Mouse (Mus musculus): ENCODE data around the gene Hist1h4b. TPM values are rescaled to one million over a fixed set of nuclear protein-coding genes. Genes with fewer than 3 reads are reported as not detected.
"Not testable (repeated sequence)": the region's sequence is repeated elsewhere in the genome, so short reads cannot be mapped to it uniquely, and the experiment has no call there.

Hist1h4b gene
- polyA plus RNA-seq, 1 experiment from 2014 or later, result 3.9 TPM

GRCm38 (mm10) chr13:23759916-23760239 lies 3.1 kb downstream of the Hist1h4b start:
- peak overlapping the region; percentile 57 for H3K4me3 ChIP-seq (ENCODE audit: low read depth, low read length)
- H3K4me2 ChIP-seq (ENCODE audit: low read length), result peak overlapping the region; percentile 91
- H3K9me3 ChIP-seq (ENCODE audit: control insufficient read depth, low read length), result no peaks in the 10 kb centered on the region
- peaks cover 17% of the 10 kb centered on the region for H3K4me1 ChIP-seq (replicated peaks; ENCODE audit: control insufficient read depth, insufficient read depth, low read length)
- WGBS, result 63% methylated on average over 1 of the region's 1 CpGs
- peak overlapping the region; percentile 74 for H3K9ac ChIP-seq (ENCODE audit: low read length)
- H3K27ac ChIP-seq (ENCODE audit: low read depth), result peak overlapping the region; percentile 98
- H3K36me3 ChIP-seq (ENCODE audit: control insufficient read depth, insufficient read depth, low read length), result no peaks in the 10 kb centered on the region
- ATAC-seq (replicated peaks; ENCODE audit: low FRiP score, low TSS enrichment, low read depth) (no peak), DNase-seq (ENCODE audit: low spot score) (no peak)
- no peaks in the 10 kb centered on the region for H3K27me3 ChIP-seq (replicated peaks; ENCODE audit: control insufficient read depth, insufficient read depth, low read length)

DNA sequence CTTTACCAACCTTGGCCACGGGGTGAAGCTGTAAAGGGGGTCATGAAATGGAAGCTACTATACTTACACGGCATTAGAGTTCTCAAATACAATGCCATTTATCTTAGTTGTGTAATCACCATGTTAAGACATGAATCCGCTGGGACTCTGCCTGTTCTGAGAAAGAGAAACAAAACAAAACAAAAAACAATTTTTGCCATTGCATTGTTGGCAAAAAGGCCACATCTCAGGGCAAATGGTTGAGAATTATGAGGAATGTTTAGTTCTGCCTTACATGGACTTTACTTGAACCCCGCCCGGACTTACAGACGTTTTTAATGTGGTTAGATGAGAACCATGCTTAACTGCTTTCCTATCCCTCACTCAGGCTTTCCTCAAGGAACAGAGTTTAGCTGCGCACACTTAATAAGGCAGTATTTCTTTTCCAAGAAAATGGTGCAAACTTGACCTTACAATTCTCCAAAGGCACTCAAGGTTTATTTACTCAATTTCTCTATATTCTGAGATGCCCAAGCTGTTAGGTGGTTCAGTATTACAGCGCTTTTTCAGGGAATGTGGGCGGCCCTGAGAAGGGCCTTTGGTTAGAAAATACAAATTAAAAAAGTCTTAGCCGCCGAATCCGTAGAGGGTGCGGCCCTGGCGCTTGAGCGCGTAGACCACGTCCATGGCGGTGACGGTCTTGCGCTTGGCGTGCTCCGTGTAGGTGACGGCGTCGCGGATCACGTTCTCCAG lies 3.6 kb downstream of the Hist1h4b start:
- ATAC-seq (replicated peaks; ENCODE audit: low FRiP score, low TSS enrichment, low read depth), result peak; percentile 6

DNA sequence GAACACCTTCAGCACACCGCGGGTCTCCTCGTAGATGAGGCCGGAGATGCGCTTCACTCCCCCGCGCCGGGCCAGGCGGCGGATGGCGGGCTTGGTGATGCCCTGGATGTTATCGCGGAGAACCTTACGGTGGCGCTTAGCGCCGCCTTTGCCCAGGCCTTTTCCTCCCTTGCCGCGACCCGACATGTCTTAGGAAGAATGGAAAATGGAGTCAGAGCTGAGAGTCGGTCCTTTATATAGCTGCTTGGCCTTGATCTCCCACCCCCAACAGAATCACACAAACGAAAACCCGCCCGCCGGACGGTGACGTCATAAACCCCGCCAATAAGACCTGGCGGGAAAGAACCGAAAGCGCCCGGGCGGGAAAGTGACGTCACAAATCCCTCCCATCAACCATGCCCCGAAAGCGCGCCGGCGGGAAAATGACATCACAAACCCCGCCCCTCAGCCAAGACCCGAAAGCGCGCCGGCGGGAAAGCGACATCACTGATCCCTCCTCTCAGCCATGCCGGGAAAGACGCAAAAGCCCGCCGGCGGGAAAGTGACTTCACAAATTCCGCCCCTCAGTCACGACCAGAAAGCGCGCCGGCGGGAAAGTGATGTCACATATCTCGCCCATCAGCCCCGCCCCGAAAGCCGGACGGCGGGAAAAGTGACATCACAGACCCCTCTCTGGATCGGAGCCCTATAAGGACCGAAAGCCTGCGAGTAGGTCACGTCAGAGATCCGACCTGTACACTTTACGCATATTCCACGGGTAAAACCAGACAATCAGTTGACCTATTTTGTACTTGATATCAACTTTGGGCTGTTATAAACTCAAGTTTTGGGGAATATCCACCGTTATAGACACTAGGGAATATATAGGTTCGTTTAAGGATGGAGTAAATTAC lies 4.4 kb downstream of the Hist1h4b start, which contains the start of gene Hist1h4a:
Hist1h4a (minus strand) TSS at position 259 of the 893 bp plus-strand sequence.
- peak within 1 kb of the TSS; percentile 91 for H3K4me2 ChIP-seq (ENCODE audit: low read length)
- H3K9me3 ChIP-seq (ENCODE audit: control insufficient read depth, low read length), result no peaks in the 10 kb centered on the region
- peak within 1 kb of the TSS; percentile 57 for H3K4me3 ChIP-seq (ENCODE audit: low read depth, low read length)
- H3K27me3 ChIP-seq (replicated peaks; ENCODE audit: control insufficient read depth, insufficient read depth, low read length), result no peaks in the 10 kb centered on the region
- peak; percentile 100 for DNase-seq (ENCODE audit: low spot score)
- no peaks in the 10 kb centered on the region for H3K36me3 ChIP-seq (ENCODE audit: control insufficient read depth, insufficient read depth, low read length)
- H3K4me1 ChIP-seq (replicated peaks; ENCODE audit: control insufficient read depth, insufficient read depth, low read length), result peaks cover 17% of the 10 kb centered on the region
- H3K9ac ChIP-seq (ENCODE audit: low read length), result peak within 1 kb of the TSS; percentile 84
- peak; percentile 73 for ATAC-seq (replicated peaks; ENCODE audit: low FRiP score, low TSS enrichment, low read depth)
- WGBS, result under 1% methylated on average over 61 of the region's 72 CpGs
- peak within 1 kb of the TSS; percentile 98 for H3K27ac ChIP-seq (ENCODE audit: low read depth)

More for the DNA sequence above, 3.6 kb downstream of the Hist1h4b start:
- H3K9me3 ChIP-seq (ENCODE audit: control insufficient read depth, low read length), result no peaks in the 10 kb centered on the region
- peak overlapping the region; percentile 98 for H3K27ac ChIP-seq (ENCODE audit: low read depth)
- peak overlapping the region; percentile 74 for H3K9ac ChIP-seq (ENCODE audit: low read length)
- H3K27me3 ChIP-seq (replicated peaks; ENCODE audit: control insufficient read depth, insufficient read depth, low read length), result no peaks in the 10 kb centered on the region
- H3K4me1 ChIP-seq (replicated peaks; ENCODE audit: control insufficient read depth, insufficient read depth, low read length), result peaks cover 17% of the 10 kb centered on the region
- peak overlapping the region; percentile 57 for H3K4me3 ChIP-seq (ENCODE audit: low read depth, low read length)
- H3K4me2 ChIP-seq (ENCODE audit: low read length), result peak overlapping the region; percentile 91
- peak; percentile 68 for DNase-seq (ENCODE audit: low spot score)
- WGBS, result 2% methylated on average over 20 of the region's 27 CpGs
- H3K36me3 ChIP-seq (ENCODE audit: control insufficient read depth, insufficient read depth, low read length), result no peaks in the 10 kb centered on the region

GRCm38 (mm10) chr13:23761871-23762821 lies 5.3 kb downstream of the Hist1h4b start, which contains the start of gene Hist1h3a:
Hist1h3a (minus strand) TSS chr13:23762386.
- peak within 1 kb of the TSS; percentile 84 for H3K9ac ChIP-seq (ENCODE audit: low read length)
- under 1% methylated on average over 26 of the region's 52 CpGs for WGBS
- H3K36me3 ChIP-seq (ENCODE audit: control insufficient read depth, insufficient read depth, low read length); H3K27me3 ChIP-seq (replicated peaks; ENCODE audit: control insufficient read depth, insufficient read depth, low read length); H3K9me3 ChIP-seq (ENCODE audit: control insufficient read depth, low read length): not testable (repeated sequence)
- ATAC-seq (replicated peaks; ENCODE audit: low FRiP score, low TSS enrichment, low read depth) (peak; percentile 68), DNase-seq (ENCODE audit: low spot score) (peak; percentile 78)
- peak within 1 kb of the TSS; percentile 91 for H3K4me2 ChIP-seq (ENCODE audit: low read length)
- peak within 1 kb of the TSS; percentile 57 for H3K4me3 ChIP-seq (ENCODE audit: low read depth, low read length)
- H3K4me1 ChIP-seq (replicated peaks; ENCODE audit: control insufficient read depth, insufficient read depth, low read length), result peaks cover 17% of the 10 kb centered on the region
- peak within 1 kb of the TSS; percentile 98 for H3K27ac ChIP-seq (ENCODE audit: low read depth)

DNA sequence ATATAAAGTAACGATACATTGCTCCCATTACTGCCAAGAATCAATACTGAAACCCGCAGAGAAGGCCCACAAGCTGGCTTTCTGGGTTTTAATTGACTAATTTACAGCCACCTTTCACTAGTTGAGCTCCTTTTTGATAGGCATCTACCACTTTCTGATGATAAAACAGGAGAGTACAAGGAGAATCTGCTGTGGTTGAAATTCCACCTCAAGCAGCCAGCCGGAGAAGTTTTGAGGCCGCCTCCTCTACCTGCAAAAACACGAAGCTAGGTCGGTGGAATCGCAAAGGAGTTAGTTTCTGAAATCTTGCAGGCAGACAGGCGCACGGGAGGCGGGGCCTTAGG lies 6.4 kb downstream of the Hist1h4b start:
- Histone ChIP-seq H3K4me2 (ENCODE audit: low read length) (peak overlapping the region; percentile 91), H3K4me1 (replicated peaks; ENCODE audit: control insufficient read depth, insufficient read depth, low read length) (peaks cover 13% of the 10 kb centered on the region), H3K4me3 (ENCODE audit: low read depth, low read length) (peak overlapping the region; percentile 57), H3K9ac (ENCODE audit: low read length) (peak overlapping the region; percentile 54), H3K27ac (ENCODE audit: low read depth) (peak overlapping the region; percentile 98), H3K27me3 (replicated peaks; ENCODE audit: control insufficient read depth, insufficient read depth, low read length) (no peaks in the 10 kb centered on the region), H3K9me3 (ENCODE audit: control insufficient read depth, low read length) (no peaks in the 10 kb centered on the region), H3K36me3 (ENCODE audit: control insufficient read depth, insufficient read depth, low read length) (no peaks in the 10 kb centered on the region)
- DNase-seq (ENCODE audit: low spot score) (no peak), ATAC-seq (replicated peaks; ENCODE audit: low FRiP score, low TSS enrichment, low read depth) (no peak)
- WGBS, result 2% methylated on average over 10 of the region's 10 CpGs

GRCm38 (mm10) chr13:23763586-23764323 lies 6.9 kb downstream of the Hist1h4b start, which contains the start of gene Hist1h1a:
Hist1h1a (plus strand) TSS chr13:23763666.
- DNase-seq (ENCODE audit: low spot score) (peak; percentile 97), ATAC-seq (replicated peaks; ENCODE audit: low FRiP score, low TSS enrichment, low read depth) (peak; percentile 57)
- Histone ChIP-seq H3K4me2 (ENCODE audit: low read length) (peak within 1 kb of the TSS; percentile 91), H3K27ac (ENCODE audit: low read depth) (peak within 1 kb of the TSS; percentile 98), H3K9me3 (ENCODE audit: control insufficient read depth, low read length) (no peaks in the 10 kb centered on the region), H3K36me3 (ENCODE audit: control insufficient read depth, insufficient read depth, low read length) (no peaks in the 10 kb centered on the region), H3K4me1 (replicated peaks; ENCODE audit: control insufficient read depth, insufficient read depth, low read length) (peaks cover 13% of the 10 kb centered on the region), H3K4me3 (ENCODE audit: low read depth, low read length) (peak within 1 kb of the TSS; percentile 57), H3K27me3 (replicated peaks; ENCODE audit: control insufficient read depth, insufficient read depth, low read length) (no peaks in the 10 kb centered on the region), H3K9ac (ENCODE audit: low read length) (peak within 1 kb of the TSS; percentile 70)
- WGBS, result 4% methylated on average over 34 of the region's 34 CpGs

- H3K9ac ChIP-seq (ENCODE audit: low read length), result peak overlapping the region; percentile 70
- 38% methylated on average over 12 of the region's 12 CpGs for WGBS
- H3K4me3 ChIP-seq (ENCODE audit: low read depth, low read length), result peak overlapping the region; percentile 57
- peaks cover 13% of the 10 kb centered on the region for H3K4me1 ChIP-seq (replicated peaks; ENCODE audit: control insufficient read depth, insufficient read depth, low read length)
- H3K4me2 ChIP-seq (ENCODE audit: low read length), result peak overlapping the region; percentile 91
- H3K9me3 ChIP-seq (ENCODE audit: control insufficient read depth, low read length), result no peaks in the 10 kb centered on the region
- H3K27me3 ChIP-seq (replicated peaks; ENCODE audit: control insufficient read depth, insufficient read depth, low read length), result no peaks in the 10 kb centered on the region
- no peaks in the 10 kb centered on the region for H3K36me3 ChIP-seq (ENCODE audit: control insufficient read depth, insufficient read depth, low read length)
- ATAC-seq (replicated peaks; ENCODE audit: low FRiP score, low TSS enrichment, low read depth) (no peak), DNase-seq (ENCODE audit: low spot score) (no peak)
- peak overlapping the region; percentile 98 for H3K27ac ChIP-seq (ENCODE audit: low read depth)
These were observed 7.7 kb downstream of the Hist1h4b start for GRCm38 (mm10) chr13:23764324-23765171.

Measured in intestine, embryonic 14.5 days (tissue).